Mouse (Mus musculus) liver, embryonic 16.5 days (tissue): Measurements from ENCODE around the gene Cuedc1. TPM values are rescaled to one million over a fixed set of nuclear protein-coding genes. Genes with fewer than 3 reads are reported as not detected.
A peak's percentile ranks its signal among the peaks of the same experiment; 100 is the strongest.

Experiments
- ATAC-seq: fragments of 200-750 bp; cut with Nextera tagmentation; 2 replicates; pipeline ENCODE4 v1.8.0; 2017; ENCODE audit warnings: low read depth, mild to moderate bottlenecking, moderate number of reproducible peaks, moderate library complexity
- H3K27ac ChIP-seq: fragments of 300-500 bp; sonication (generic); 2 replicates; pipeline ENCODE4 v1.5.1; 2014; ENCODE audit warnings: mild to moderate bottlenecking, low read length
- H3K27me3 ChIP-seq: fragments of 300-500 bp; sonication (generic); 2 replicates; pipeline ENCODE4 v1.6.1; 2014; ENCODE audit warnings: low read depth, low read length, mixed read lengths; ENCODE audit not compliant: control insufficient read depth, insufficient read depth
- H3K36me3 ChIP-seq: fragments of 300-500 bp; sonication (generic); 2 replicates; pipeline ENCODE4 v1.6.1; 2014; ENCODE audit warnings: mild to moderate bottlenecking; ENCODE audit not compliant: control insufficient read depth, insufficient read depth
- H3K4me1 ChIP-seq: fragments of 300-500 bp; sonication (generic); 2 replicates; pipeline ENCODE4 v1.6.1; 2014; ENCODE audit warnings: low read depth, low read length, mixed read lengths; ENCODE audit not compliant: control insufficient read depth
- H3K4me2 ChIP-seq: fragments of 300-500 bp; sonication (generic); 2 replicates; pipeline ENCODE4 v1.6.1; 2014; ENCODE audit warnings: low read depth, low read length, mixed read lengths
- H3K4me3 ChIP-seq: fragments of 300-500 bp; sonication (generic); 2 replicates; pipeline ENCODE4 v1.5.1; 2014; ENCODE audit warnings: low read depth, mild to moderate bottlenecking, low read length
- H3K9ac ChIP-seq: fragments of 300-500 bp; sonication (generic); 2 replicates; pipeline ENCODE4 v1.6.1; 2014; ENCODE audit warnings: low read depth, low read length
- H3K9me3 ChIP-seq: fragments of 300-500 bp; sonication (generic); replicated peaks from 2 replicates; pipeline ENCODE4 v1.6.1; 2016; ENCODE audit warnings: low read length; ENCODE audit not compliant: control insufficient read depth
- WGBS: fragments of 180-500 bp; shearing (Covaris S2); extraction: QIAGEN DNeasy Blood & Tissue Kit; methylation state at CpG from one replicate; pipeline ENCODE4 v1.1.7; 2014; ENCODE audit not compliant: insufficient replicate concordance; 5-methylcytosine and 5-hydroxymethylcytosine counted together
- polyA plus RNA-seq: library from polyadenylated mRNA; unstranded; fragments of >200 nt; fragmentation: Nextera tagmentation; extraction: Ambion mirVana; gene quantifications from 2 replicates; pipeline ENCODE4 v1.2.1, GENCODE M21; 2015

The Cuedc1 gene
- polyA plus RNA-seq, 1 experiment from 2014 or later, result 0.57 TPM

- H3K4me2 ChIP-seq, result no peak overlapping the region
- H3K27me3 ChIP-seq, result peaks cover 15% of the 10 kb centered on the region
- 52% methylated on average over 7 of the region's 7 CpGs for WGBS
- no peak overlapping the region for H3K9ac ChIP-seq
- no peaks in the 10 kb centered on the region for H3K36me3 ChIP-seq
- no peaks in the 10 kb centered on the region for H3K9me3 ChIP-seq
- no peaks in the 10 kb centered on the region; the same call in 1 of the 2 replicates for H3K4me1 ChIP-seq
- no peak for ATAC-seq
- no peak overlapping the region for H3K27ac ChIP-seq
- no peak overlapping the region for H3K4me3 ChIP-seq
Measured at GRCm38 (mm10) chr11:88135218-88135617, 37.4 kb downstream of the Cuedc1 start.

GRCm38 (mm10) chr11:88137814-88138425, 40.1 kb downstream of the Cuedc1 start:
- 61% methylated on average over 12 of the region's 12 CpGs for WGBS
- peaks cover 15% of the 10 kb centered on the region for H3K27me3 ChIP-seq
- ATAC-seq, result no peak
- no peak overlapping the region for H3K9ac ChIP-seq
- H3K4me3 ChIP-seq, result no peak overlapping the region
- no peak overlapping the region for H3K27ac ChIP-seq
- H3K4me2 ChIP-seq, result no peak overlapping the region
- no peaks in the 10 kb centered on the region for H3K36me3 ChIP-seq
- H3K4me1 ChIP-seq, result no peaks in the 10 kb centered on the region; the same call in 1 of the 2 replicates
- H3K9me3 ChIP-seq, result no peaks in the 10 kb centered on the region

- WGBS, result 15% methylated on average over 20 of the region's 20 CpGs
- no peak for ATAC-seq
Measured at GRCm38 (mm10) chr11:88139256-88139861, 41.5 kb downstream of the Cuedc1 start.

GRCm38 (mm10) chr11:88140066-88141060, 42.5 kb downstream of the Cuedc1 start:
- no peaks in the 10 kb centered on the region for H3K36me3 ChIP-seq
- peaks cover 17% of the 10 kb centered on the region for H3K27me3 ChIP-seq
- H3K4me2 ChIP-seq, result no peak overlapping the region
- H3K9ac ChIP-seq, result no peak overlapping the region
- H3K4me1 ChIP-seq, result no peaks in the 10 kb centered on the region; the same call in 1 of the 2 replicates
- WGBS, result 21% methylated on average over 13 of the region's 13 CpGs
- no peak for ATAC-seq
- no peak overlapping the region for H3K27ac ChIP-seq
- H3K9me3 ChIP-seq, result no peaks in the 10 kb centered on the region
- H3K4me3 ChIP-seq, result no peak overlapping the region

More at GRCm38 (mm10) chr11:88139256-88139861, 41.5 kb downstream of the Cuedc1 start:
- Histone ChIP-seq H3K27ac (no peak overlapping the region), H3K9me3 (no peaks in the 10 kb centered on the region), H3K27me3 (peaks cover 15% of the 10 kb centered on the region), H3K4me2 (0 out of 2 replicates have a peak overlapping the region, but pooled peaks have one; percentile 18), H3K4me3 (no peak overlapping the region), H3K36me3 (no peaks in the 10 kb centered on the region), H3K4me1 (no peaks in the 10 kb centered on the region; the same call in 1 of the 2 replicates), H3K9ac (no peak overlapping the region)

GRCm38 (mm10) chr11:88142362-88142761, 44.5 kb downstream of the Cuedc1 start:
- no peaks in the 10 kb centered on the region for H3K36me3 ChIP-seq
- peaks cover 17% of the 10 kb centered on the region for H3K27me3 ChIP-seq
- no peak overlapping the region for H3K9ac ChIP-seq
- no peak overlapping the region for H3K4me2 ChIP-seq
- H3K4me1 ChIP-seq, result peaks cover 8% of the 10 kb centered on the region
- no peak overlapping the region for H3K4me3 ChIP-seq
- no peak overlapping the region for H3K27ac ChIP-seq
- no peaks in the 10 kb centered on the region for H3K9me3 ChIP-seq
- WGBS, result 51% methylated on average over 8 of the region's 8 CpGs
- ATAC-seq, result no peak

- Histone ChIP-seq H3K9me3 (no peaks in the 10 kb centered on the region), H3K9ac (no peak overlapping the region), H3K4me3 (no peak overlapping the region), H3K4me1 (peaks cover 14% of the 10 kb centered on the region), H3K36me3 (no peaks in the 10 kb centered on the region), H3K27ac (no peak overlapping the region), H3K4me2 (no peak overlapping the region), H3K27me3 (peaks cover 8% of the 10 kb centered on the region)
- ATAC-seq, result no peak
- WGBS, result 37% methylated on average over 4 of the region's 4 CpGs
Measured at GRCm38 (mm10) chr11:88144100-88144499, 46.2 kb downstream of the Cuedc1 start.

GRCm38 (mm10) chr11:88145214-88146006, 47.6 kb downstream of the Cuedc1 start:
- Histone ChIP-seq H3K4me3 (no peak overlapping the region), H3K4me2 (no peak overlapping the region), H3K9ac (no peak overlapping the region), H3K4me1 (peaks cover 14% of the 10 kb centered on the region), H3K36me3 (no peaks in the 10 kb centered on the region), H3K9me3 (no peaks in the 10 kb centered on the region), H3K27me3 (peaks cover 2% of the 10 kb centered on the region), H3K27ac (no peak overlapping the region)
- WGBS, result 17% methylated on average over 13 of the region's 13 CpGs
- peak; percentile 54 for ATAC-seq

GRCm38 (mm10) chr11:88146264-88147060, 48.6 kb downstream of the Cuedc1 start:
- Histone ChIP-seq H3K27me3 (peaks cover 2% of the 10 kb centered on the region; the same call in 1 of the 2 replicates), H3K9ac (no peak overlapping the region), H3K36me3 (no peaks in the 10 kb centered on the region), H3K27ac (no peak overlapping the region), H3K9me3 (no peaks in the 10 kb centered on the region), H3K4me1 (peaks cover 14% of the 10 kb centered on the region), H3K4me3 (no peak overlapping the region), H3K4me2 (no peak overlapping the region)
- ATAC-seq, result no peak
- WGBS, result 62% methylated on average over 12 of the region's 12 CpGs
